Mouse (Mus musculus): ENCODE data around the gene Susd5. TPM values are rescaled to one million over a fixed set of nuclear protein-coding genes. Genes with fewer than 3 reads are reported as not detected.
A peak's percentile ranks its signal among the peaks of the same experiment; 100 is the strongest.
"Not testable (repeated sequence)": the region's sequence is repeated elsewhere in the genome, so short reads cannot be mapped to it uniquely, and the experiment has no call there.

The Susd5 gene
- polyA plus RNA-seq, 1 experiment: 0.59 TPM

DNA sequence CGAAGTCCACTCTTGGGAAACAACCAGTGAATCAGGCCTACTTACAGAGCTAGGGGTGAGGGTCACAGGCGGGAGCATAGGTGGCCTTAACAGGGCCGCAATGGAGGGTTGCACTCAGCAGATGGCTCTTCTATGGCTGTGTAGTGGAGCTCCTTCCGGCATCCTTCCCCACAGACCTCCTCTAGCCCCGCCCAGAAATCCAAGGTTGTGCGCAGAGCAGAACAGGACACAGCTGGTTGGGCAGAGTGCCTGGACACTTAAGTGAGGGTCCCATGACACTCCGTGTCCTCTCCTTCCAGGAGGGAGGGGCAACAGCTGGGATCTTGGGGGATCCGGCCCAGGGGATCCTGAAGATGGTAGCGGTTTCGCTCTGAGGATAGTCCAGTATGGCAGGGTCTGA, 10.9 kb upstream of the Susd5 start, which contains the start of gene Fbxl2:
TSS of gene Fbxl2 (minus strand) at position 164 of the 400 bp plus-strand sequence.
- Histone ChIP-seq H3K4me3 (ENCODE audit: insufficient read depth, low read depth, low read length) (no peak within 1 kb of the TSS), H3K27ac (replicated peaks; ENCODE audit: low read depth, low read length) (no peak within 1 kb of the TSS), H3K4me1 (ENCODE audit: control insufficient read depth, insufficient read depth, insufficient read length, low read length) (no peaks in the 10 kb centered on the region)

DNA sequence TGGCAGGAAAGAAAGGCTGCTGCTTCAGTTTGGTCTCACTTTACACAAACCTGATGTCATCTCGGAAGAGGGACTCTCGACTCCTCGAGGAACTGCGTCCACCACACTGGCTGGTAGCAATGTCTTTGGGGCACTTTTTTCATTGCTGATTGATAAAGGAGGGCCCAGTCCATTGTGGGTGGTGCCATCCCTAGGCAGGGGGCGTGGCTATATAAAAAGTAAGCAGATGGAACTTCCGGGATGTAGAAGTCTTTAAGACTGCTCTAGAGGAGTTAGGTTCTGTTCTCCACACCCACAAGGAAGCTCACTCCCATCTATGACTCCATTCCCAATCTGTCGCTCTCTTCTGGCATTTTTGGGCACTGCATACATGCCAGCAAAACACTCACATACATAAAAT, 10.3 kb upstream of the Susd5 start:
- no peak overlapping the region for H3K27ac ChIP-seq (replicated peaks; ENCODE audit: low read depth, low read length)
- H3K4me1 ChIP-seq (ENCODE audit: control insufficient read depth, insufficient read depth, insufficient read length, low read length): no peaks in the 10 kb centered on the region
- no peak overlapping the region for H3K4me3 ChIP-seq (ENCODE audit: insufficient read depth, low read depth, low read length)

DNA sequence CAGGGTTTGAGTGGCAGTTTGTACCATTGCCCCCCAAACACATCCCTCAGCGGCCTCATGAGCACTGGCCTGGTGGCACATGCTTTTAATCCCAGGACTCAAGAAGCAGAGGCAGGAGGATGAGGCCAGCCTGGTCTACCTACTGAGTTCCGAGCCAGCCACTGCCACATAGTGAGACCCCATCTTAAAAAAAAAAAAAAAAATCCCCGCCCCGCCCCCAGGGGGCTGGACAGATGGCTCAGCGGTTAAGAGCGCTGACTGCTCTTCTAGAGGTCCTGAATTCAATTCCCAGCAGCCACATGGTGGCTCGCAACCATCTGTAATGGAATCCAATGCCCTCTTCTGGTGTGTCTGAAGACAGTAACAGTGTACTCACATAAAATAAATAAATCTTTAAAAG, 6.8 kb upstream of the Susd5 start:
- H3K4me1 ChIP-seq (ENCODE audit: control insufficient read depth, insufficient read depth, insufficient read length, low read length): no peaks in the 10 kb centered on the region

DNA sequence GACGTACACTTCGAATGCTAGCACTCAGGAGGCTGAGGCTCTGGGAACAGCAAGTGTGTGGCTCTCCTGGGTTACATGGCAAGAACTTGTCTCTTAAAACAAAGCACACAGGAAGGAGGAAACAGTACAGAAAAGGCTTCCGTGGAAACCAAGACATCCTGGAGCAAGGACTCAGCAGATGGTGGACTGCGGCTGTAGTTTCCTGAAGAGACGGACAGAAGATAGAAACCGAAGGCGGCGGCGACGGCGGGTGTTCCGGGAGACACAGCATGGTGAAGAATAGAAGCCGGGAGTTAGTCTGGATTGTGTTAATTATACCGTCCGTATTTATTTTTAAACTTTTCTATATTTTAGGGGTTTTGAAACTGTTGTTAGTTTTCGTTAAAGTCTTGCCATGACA, 6.2 kb upstream of the Susd5 start:
- H3K27ac ChIP-seq (replicated peaks; ENCODE audit: low read depth, low read length): no peak overlapping the region
- peak overlapping the region; percentile 24; the same call in 1 of the 2 replicates for H3K4me3 ChIP-seq (ENCODE audit: insufficient read depth, low read depth, low read length)
- H3K4me1 ChIP-seq (ENCODE audit: control insufficient read depth, insufficient read depth, insufficient read length, low read length): no peaks in the 10 kb centered on the region

More for the DNA sequence above, 6.8 kb upstream of the Susd5 start:
- H3K4me3 ChIP-seq (ENCODE audit: insufficient read depth, low read depth, low read length): no peak overlapping the region
- H3K27ac ChIP-seq (replicated peaks; ENCODE audit: low read depth, low read length): no peak overlapping the region

DNA sequence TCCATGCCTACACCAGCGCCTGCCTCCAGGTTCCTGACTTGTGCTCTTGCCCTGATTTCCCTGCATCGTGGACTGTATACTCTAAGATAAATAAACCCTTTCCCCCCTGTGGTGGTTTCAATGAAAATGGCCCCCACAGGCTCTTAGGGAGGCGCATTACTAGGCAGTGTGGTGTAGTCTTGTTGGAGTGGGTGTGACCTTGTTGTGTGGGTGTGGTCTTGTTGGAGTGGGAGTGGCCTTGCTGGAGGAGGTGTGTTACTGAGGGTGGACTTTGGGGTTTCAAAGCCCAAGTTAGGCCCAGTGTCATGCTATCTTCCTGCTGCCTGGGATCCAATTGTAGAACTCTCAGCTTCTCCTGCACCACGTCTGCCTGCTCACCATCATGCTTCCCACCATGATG, 4.9 kb upstream of the Susd5 start:
- Histone ChIP-seq H3K4me1 (ENCODE audit: control insufficient read depth, insufficient read depth, insufficient read length, low read length) (no peaks in the 10 kb centered on the region), H3K27ac (replicated peaks; ENCODE audit: low read depth, low read length) (no peak overlapping the region), H3K4me3 (ENCODE audit: insufficient read depth, low read depth, low read length) (no peak overlapping the region)

DNA sequence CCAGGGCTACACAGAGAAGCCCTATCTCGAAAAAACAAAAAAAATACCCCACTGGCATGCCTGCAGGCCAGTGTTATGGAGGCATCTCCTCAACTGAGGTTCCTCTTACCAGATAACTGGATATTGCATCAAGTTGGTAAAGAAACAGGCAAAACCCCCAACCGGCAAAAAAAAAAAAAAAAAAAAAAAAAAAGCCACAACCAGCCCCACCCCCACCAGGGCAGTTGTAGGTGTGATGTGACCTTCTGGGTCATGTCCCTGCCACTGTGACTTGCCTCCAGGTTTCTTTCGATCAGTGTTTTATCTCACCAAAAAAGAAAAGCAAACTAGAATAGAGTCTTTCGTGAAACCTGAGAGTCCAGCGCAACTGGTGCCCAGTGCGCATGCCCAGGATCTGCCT, 4.1 kb upstream of the Susd5 start:
- no peak overlapping the region for H3K4me3 ChIP-seq (ENCODE audit: insufficient read depth, low read depth, low read length)
- H3K27ac ChIP-seq (replicated peaks; ENCODE audit: low read depth, low read length): no peak overlapping the region
- H3K4me1 ChIP-seq (ENCODE audit: control insufficient read depth, insufficient read depth, insufficient read length, low read length): no peaks in the 10 kb centered on the region

DNA sequence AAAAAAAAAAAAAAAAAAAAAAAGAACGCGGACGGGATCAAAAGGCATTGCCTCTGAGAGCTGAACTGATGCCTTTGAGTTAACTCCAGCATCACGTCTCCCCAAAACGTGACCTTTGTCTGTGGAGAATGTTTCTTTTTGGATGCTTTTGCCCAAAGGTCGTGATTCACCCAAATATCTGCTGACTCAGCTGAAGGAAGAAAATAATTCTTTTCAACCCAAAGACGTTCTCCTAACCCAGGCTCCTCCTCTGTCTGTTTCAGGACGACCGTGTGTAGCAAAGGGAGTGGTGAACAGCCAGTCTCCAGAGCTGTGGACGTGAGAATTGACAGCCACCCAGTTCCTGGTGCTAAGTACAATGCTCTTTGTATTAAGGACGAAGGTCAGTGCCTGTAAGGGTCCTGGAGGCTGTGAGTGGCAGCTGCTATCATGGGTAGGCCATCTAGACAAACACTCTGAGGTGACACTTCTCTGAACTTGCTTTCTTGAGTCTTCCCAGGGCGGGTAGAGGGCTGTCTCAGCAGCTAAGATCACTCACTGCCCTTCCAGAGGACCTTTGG, 11.6 kb downstream of the Susd5 start:
- Histone ChIP-seq H3K4me3 (ENCODE audit: insufficient read depth, low read depth, low read length) (no peak overlapping the region), H3K27ac (replicated peaks; ENCODE audit: low read depth, low read length) (no peak overlapping the region), H3K4me1 (ENCODE audit: control insufficient read depth, insufficient read depth, insufficient read length, low read length) (no peaks in the 10 kb centered on the region)

DNA sequence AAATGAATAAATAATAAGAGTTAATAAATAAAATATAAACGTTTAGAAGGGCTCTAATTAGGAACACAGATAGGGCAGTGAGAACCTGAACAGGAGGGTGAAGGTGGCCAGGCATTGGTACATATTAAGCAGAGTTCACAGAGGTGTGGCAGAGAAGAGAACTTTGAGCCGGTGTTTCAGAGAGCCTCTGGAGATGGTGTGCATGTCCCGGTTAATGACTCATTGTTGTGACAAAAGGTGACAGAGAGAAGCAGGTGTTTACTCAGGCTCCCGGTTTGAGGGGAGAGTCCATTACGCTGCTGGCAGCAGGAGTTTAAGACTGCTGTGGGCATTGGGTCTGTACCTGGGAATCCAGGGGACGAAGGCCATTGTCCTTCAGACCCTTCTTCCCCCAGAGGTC, 12.4 kb downstream of the Susd5 start:
- no peak overlapping the region for H3K27ac ChIP-seq (replicated peaks; ENCODE audit: low read depth, low read length)
- H3K4me1 ChIP-seq (ENCODE audit: control insufficient read depth, insufficient read depth, insufficient read length, low read length): no peaks in the 10 kb centered on the region
- H3K4me3 ChIP-seq (ENCODE audit: insufficient read depth, low read depth, low read length): no peak overlapping the region

DNA sequence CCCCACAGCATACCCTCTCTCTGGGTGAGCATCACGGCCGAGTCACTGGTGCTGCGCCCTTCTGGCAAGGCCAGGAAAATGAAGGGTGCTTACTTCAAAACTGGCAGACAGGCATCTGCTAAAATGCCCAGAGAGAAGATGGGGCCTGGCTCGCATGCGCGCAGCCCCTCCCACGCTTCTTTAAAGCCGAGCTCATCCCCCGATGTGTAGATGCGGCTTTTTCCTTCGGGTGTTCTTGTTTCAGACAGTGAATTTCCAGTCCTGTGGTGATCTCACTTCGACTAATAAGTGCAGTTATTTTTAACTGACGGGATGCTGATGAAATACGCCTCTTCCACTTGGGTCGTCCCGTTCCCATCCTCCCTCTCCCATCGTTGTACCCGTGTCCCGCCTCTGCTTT, 16.7 kb downstream of the Susd5 start:
- Histone ChIP-seq H3K4me1 (ENCODE audit: control insufficient read depth, insufficient read depth, insufficient read length, low read length) (no peaks in the 10 kb centered on the region), H3K4me3 (ENCODE audit: insufficient read depth, low read depth, low read length) (no peak overlapping the region), H3K27ac (replicated peaks; ENCODE audit: low read depth, low read length) (no peak overlapping the region)

DNA sequence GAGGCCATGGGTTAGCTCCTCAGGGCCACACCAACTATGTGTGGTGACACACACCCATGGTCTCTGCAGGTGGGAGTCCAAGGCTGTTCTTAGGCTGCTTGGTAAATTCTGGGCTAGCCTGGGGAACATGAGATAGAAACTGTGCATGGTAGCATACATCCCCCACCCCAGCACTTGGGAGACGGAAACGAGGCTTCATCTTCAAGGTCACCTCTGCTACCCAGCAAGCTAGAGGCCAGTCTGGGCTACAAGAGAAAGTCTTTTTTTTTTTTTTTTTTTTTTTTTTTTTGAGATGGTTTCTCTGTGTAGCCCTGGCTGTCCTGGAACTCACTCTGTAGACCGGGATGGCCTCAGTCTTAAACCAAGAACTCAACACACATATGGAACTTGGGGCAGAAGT, 29.5 kb downstream of the Susd5 start:
- H3K4me3 ChIP-seq (ENCODE audit: insufficient read depth, low read depth, low read length): no peak overlapping the region
- no peak overlapping the region for H3K27ac ChIP-seq (replicated peaks; ENCODE audit: low read depth, low read length)
- H3K4me1 ChIP-seq (ENCODE audit: control insufficient read depth, insufficient read depth, insufficient read length, low read length): no peaks in the 10 kb centered on the region

DNA sequence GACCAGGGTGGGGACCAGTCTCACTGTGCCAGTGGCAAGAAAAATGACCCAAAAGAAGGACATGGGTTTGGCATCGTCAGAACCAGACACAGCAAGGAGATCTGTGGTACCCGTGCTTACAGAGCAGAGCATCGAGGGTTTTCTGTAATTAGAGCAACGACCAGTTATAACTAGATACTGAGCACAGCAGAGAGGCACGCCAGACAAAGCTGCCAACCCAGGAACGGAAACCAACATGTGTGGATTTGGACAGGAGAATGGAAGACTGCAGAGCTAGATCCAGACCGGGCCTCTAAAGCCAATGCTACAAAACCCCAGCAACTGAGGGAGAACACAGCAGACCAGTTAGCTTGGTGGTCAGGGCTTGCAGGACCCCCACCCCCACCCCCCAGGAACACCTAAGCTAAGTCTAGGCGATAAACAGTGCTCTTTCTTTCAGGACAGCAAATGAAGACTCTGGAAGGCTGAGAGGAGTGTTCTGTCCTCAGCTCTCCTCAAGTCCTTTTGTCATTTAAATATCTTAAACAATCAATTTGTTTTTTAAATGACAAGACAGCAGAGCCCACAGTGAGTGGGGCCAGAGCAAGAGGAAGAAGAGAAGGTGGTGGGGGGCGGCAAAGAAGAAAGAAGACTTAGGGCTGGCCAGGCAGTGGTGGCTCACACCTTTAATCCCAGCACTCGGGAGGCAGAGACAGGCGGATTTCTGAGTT, 30.3 kb downstream of the Susd5 start:
- H3K4me3 ChIP-seq (ENCODE audit: insufficient read depth, low read depth, low read length): no peak overlapping the region
- no peak overlapping the region for H3K27ac ChIP-seq (replicated peaks; ENCODE audit: low read depth, low read length)
- H3K4me1 ChIP-seq (ENCODE audit: control insufficient read depth, insufficient read depth, insufficient read length, low read length): no peaks in the 10 kb centered on the region

DNA sequence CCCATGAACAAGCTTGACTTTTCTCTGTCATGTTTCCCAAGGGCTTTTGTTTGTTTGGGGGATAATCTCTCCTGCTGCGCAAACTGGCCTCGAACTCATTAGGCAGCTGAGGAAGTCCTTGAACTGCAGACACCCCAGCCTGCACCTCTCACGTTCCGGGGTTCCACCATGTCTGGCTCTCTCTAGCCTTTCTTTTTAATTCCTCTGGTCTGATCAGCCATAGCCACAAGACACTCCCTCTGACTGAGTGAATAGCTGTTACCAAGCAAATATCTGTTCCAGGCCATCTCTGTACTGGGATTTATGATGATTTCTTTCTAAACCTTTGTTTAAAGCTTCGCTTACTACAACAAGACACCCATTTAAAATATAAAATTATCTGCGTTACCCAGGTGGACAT, 31.9 kb downstream of the Susd5 start:
- not testable (repeated sequence) for H3K4me3 ChIP-seq (ENCODE audit: insufficient read depth, low read depth, low read length); H3K4me1 ChIP-seq (ENCODE audit: control insufficient read depth, insufficient read depth, insufficient read length, low read length); H3K27ac ChIP-seq (replicated peaks; ENCODE audit: low read depth, low read length)

DNA sequence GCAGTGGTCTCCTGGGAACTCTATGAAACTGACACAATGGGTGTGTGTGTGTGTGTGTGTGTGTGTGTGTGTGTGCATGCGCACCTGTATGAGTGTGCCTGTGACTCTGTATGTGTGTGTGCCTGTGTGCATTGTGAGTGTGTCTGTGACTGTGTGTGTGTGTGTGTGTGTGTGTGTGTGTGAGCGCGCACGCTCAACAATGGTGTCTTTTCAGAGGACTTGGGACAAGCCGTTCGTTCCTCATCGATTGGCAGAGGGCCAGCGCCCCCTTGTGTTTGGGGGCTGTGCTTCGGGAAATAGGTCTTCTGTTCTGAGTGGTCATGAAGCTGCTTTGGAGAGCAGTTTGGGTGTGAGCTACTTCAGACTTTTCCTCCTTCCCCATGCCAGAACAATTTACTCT, 35.2 kb downstream of the Susd5 start:
- H3K4me1 ChIP-seq (ENCODE audit: control insufficient read depth, insufficient read depth, insufficient read length, low read length); H3K4me3 ChIP-seq (ENCODE audit: insufficient read depth, low read depth, low read length); H3K27ac ChIP-seq (replicated peaks; ENCODE audit: low read depth, low read length): not testable (repeated sequence)

DNA sequence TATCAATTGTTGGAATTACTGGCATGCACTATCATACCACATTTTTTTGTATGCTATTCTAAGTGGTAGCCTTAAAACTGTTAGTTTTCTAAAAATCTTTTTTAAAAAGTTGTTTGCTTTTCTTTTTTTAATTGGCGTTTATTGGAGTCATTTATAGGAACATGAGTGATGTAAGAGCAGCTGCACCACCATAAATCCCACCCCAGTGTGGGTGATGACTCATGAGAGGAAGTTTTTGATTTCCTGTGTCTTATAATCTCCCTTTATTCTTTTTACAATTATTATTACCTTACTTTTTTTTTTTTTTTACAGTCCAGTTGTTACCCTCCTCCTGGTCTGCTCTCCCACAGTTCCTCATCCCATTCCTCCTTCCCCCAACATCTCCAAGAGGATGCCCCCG, 37.9 kb downstream of the Susd5 start:
- no peaks in the 10 kb centered on the region for H3K4me1 ChIP-seq (ENCODE audit: control insufficient read depth, insufficient read depth, insufficient read length, low read length)
- no peak overlapping the region for H3K27ac ChIP-seq (replicated peaks; ENCODE audit: low read depth, low read length)
- no peak overlapping the region for H3K4me3 ChIP-seq (ENCODE audit: insufficient read depth, low read depth, low read length)

DNA sequence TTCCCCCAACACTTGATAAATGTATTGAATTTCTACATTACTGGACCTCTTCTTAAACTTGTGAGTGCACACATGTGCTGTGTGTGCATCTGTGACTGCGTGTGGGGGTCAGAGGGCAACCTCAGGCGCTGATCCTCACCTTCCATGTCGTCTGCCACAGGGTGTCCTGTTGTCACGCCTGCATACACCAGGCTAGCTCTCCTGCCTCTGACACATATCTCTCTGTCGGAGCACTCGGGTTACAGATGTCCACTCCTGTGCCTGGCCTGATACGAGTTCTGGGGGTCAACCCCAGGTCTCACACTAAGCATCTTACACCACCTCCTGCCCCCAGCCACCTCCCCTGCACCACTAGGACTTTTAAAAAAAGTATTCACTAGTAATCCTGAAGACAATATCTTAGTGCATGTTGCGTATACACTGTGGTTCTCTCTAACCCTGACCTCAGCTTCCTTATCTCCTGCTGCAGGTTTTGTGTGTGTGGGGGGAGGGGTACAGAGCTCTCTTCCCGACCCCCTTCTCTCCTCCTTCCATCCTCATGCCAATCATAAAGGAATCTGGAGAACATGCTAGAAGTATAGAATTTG, 41.9 kb downstream of the Susd5 start:
- Histone ChIP-seq H3K4me1 (ENCODE audit: control insufficient read depth, insufficient read depth, insufficient read length, low read length) (no peaks in the 10 kb centered on the region), H3K4me3 (ENCODE audit: insufficient read depth, low read depth, low read length) (no peak overlapping the region), H3K27ac (replicated peaks; ENCODE audit: low read depth, low read length) (no peak overlapping the region)

DNA sequence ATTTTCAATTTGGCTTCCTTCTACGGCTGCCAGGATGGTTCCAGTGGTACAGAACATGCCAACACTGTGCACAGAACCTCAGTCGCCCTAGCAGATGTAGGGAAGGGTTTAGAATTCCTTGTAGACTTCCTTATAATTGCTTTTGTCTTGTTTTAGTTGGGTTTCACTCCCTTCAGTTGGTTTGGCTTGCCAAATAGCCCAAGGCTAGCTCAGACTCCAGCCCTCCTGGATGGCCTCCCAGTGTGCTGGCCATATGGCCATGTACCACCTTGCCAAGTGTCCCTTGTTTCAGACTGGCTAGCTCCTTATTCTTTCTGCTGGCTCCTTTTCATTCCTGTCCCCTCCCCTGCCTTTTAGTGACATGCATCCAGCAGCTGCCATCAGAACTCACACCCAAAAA, 53.3 kb downstream of the Susd5 start:
- Histone ChIP-seq H3K4me1 (ENCODE audit: control insufficient read depth, insufficient read depth, insufficient read length, low read length) (no peaks in the 10 kb centered on the region), H3K27ac (replicated peaks; ENCODE audit: low read depth, low read length) (no peak overlapping the region), H3K4me3 (ENCODE audit: insufficient read depth, low read depth, low read length) (no peak overlapping the region)
